Mouse (Mus musculus) kidney, embryonic 14.5 days (tissue): ENCODE measurements at regions not wholly inside any gene's neighbourhood (a gene's known extent, or its start where the extent isn't known, plus 50 kb on each side); places are given as distances from the start of the nearest gene placed in this dataset.
A peak's percentile ranks its signal among the peaks of the same experiment; 100 is the strongest.

ENCODE experiments used
- ATAC-seq: fragments of 200-750 bp; cut with Nextera tagmentation; 2 replicates; pipeline ENCODE4 v1.8.0; 2017; ENCODE audit warnings: moderate number of reproducible peaks, mild to moderate bottlenecking, moderate TSS enrichment, moderate library complexity; ENCODE audit not compliant: low FRiP score, low TSS enrichment
- H3K27ac ChIP-seq: fragments of 300-500 bp; sonication (generic); 2 replicates; pipeline ENCODE4 v1.5.1; 2014; ENCODE audit warnings: low read depth, mild to moderate bottlenecking, low read length, moderate library complexity, mixed read lengths
- H3K27me3 ChIP-seq: fragments of 300-500 bp; sonication (generic); 2 replicates; pipeline ENCODE4 v1.6.1; 2014; ENCODE audit warnings: mild to moderate bottlenecking, low read length; ENCODE audit not compliant: control insufficient read depth, insufficient read depth
- H3K36me3 ChIP-seq: fragments of 300-500 bp; sonication (generic); 2 replicates; pipeline ENCODE4 v1.6.1; 2014; ENCODE audit warnings: low read length, mixed read lengths; ENCODE audit not compliant: control insufficient read depth, insufficient read depth
- H3K4me1 ChIP-seq: fragments of 300-500 bp; sonication (generic); 2 replicates; pipeline ENCODE4 v1.6.1; 2014; ENCODE audit warnings: low read length, mixed read lengths; ENCODE audit not compliant: control insufficient read depth, insufficient read depth
- H3K4me2 ChIP-seq: fragments of 300-500 bp; sonication (generic); replicated peaks from 2 replicates; pipeline ENCODE4 v1.6.1; 2014; ENCODE audit warnings: low read depth, mild to moderate bottlenecking, low read length
- H3K4me3 ChIP-seq: fragments of 300-500 bp; sonication (generic); 2 replicates; pipeline ENCODE4 v1.5.1; 2014; ENCODE audit warnings: mild to moderate bottlenecking, low read length
- H3K9ac ChIP-seq: fragments of 300-500 bp; sonication (generic); 2 replicates; pipeline ENCODE4 v1.6.1; 2014; ENCODE audit warnings: low read depth, mild to moderate bottlenecking, low read length, moderate library complexity
- H3K9me3 ChIP-seq: fragments of 300-500 bp; sonication (generic); 2 replicates; pipeline ENCODE4 v1.6.1; 2016; ENCODE audit warnings: low read length; ENCODE audit not compliant: control insufficient read depth
- WGBS: fragments of 180-500 bp; shearing (Covaris S2); extraction: QIAGEN DNeasy Blood & Tissue Kit; methylation state at CpG from one replicate; pipeline ENCODE4 v1.1.7; 2014; 5-methylcytosine and 5-hydroxymethylcytosine counted together

- no peaks in the 10 kb centered on the region for H3K9me3 ChIP-seq
- H3K27ac ChIP-seq: no peak overlapping the region
- 23% methylated on average over 3 of the region's 3 CpGs for WGBS
- peak; percentile 95 for ATAC-seq
- no peak overlapping the region for H3K4me3 ChIP-seq
- H3K27me3 ChIP-seq: no peaks in the 10 kb centered on the region
- H3K4me1 ChIP-seq: no peaks in the 10 kb centered on the region
- H3K4me2 ChIP-seq: no peak overlapping the region
- H3K9ac ChIP-seq: no peak overlapping the region
- no peaks in the 10 kb centered on the region for H3K36me3 ChIP-seq
Measured at GRCm38 (mm10) chr2:178911646-178912045, 481.3 kb downstream of the Cdh26 start.

GRCm38 (mm10) chr2:178916316-178917033 is 486.1 kb downstream of the Cdh26 start:
- H3K4me1 ChIP-seq: no peaks in the 10 kb centered on the region
- H3K9ac ChIP-seq: no peak overlapping the region
- H3K27me3 ChIP-seq: no peaks in the 10 kb centered on the region
- no peak overlapping the region for H3K4me2 ChIP-seq
- H3K36me3 ChIP-seq: no peaks in the 10 kb centered on the region
- no peak overlapping the region for H3K4me3 ChIP-seq
- H3K27ac ChIP-seq: no peak overlapping the region
- 81% methylated on average over 6 of the region's 6 CpGs for whole genome bisulfite sequencing
- ATAC-seq: no peak
- H3K9me3 ChIP-seq: no peaks in the 10 kb centered on the region

- no peak overlapping the region for H3K4me2 ChIP-seq
- H3K4me3 ChIP-seq: no peak overlapping the region
- WGBS: 80% methylated on average over 4 of the region's 4 CpGs
- H3K9ac ChIP-seq: no peak overlapping the region
- no peak overlapping the region for H3K27ac ChIP-seq
- no peak for ATAC-seq
- peaks cover 10% of the 10 kb centered on the region; the same call in 1 of the 2 replicates for H3K4me1 ChIP-seq
- H3K27me3 ChIP-seq: no peaks in the 10 kb centered on the region
- no peaks in the 10 kb centered on the region for H3K36me3 ChIP-seq
- no peaks in the 10 kb centered on the region for H3K9me3 ChIP-seq
Measured at GRCm38 (mm10) chr2:178924456-178925115, 494.3 kb downstream of the Cdh26 start.

GRCm38 (mm10) chr2:178927038-178927660 is 496.8 kb downstream of the Cdh26 start:
- WGBS: 59% methylated on average over 13 of the region's 13 CpGs
- peaks cover 10% of the 10 kb centered on the region; the same call in 1 of the 2 replicates for H3K4me1 ChIP-seq
- H3K9ac ChIP-seq: no peak overlapping the region
- H3K4me3 ChIP-seq: no peak overlapping the region
- peak overlapping the region; percentile 52; the same call in 1 of the 2 replicates for H3K27ac ChIP-seq
- H3K4me2 ChIP-seq: no peak overlapping the region
- no peaks in the 10 kb centered on the region for H3K27me3 ChIP-seq
- H3K36me3 ChIP-seq: no peaks in the 10 kb centered on the region
- H3K9me3 ChIP-seq: no peaks in the 10 kb centered on the region
- peak; percentile 67; the same call in 1 of the 2 replicates for ATAC-seq

GRCm38 (mm10) chr2:178929033-178929432 is 498.7 kb downstream of the Cdh26 start:
- no peaks in the 10 kb centered on the region for H3K9me3 ChIP-seq
- 47% methylated on average over 6 of the region's 6 CpGs for WGBS
- no peak overlapping the region for H3K9ac ChIP-seq
- no peak overlapping the region for H3K27ac ChIP-seq
- H3K36me3 ChIP-seq: no peaks in the 10 kb centered on the region
- H3K4me2 ChIP-seq: no peak overlapping the region
- H3K4me3 ChIP-seq: no peak overlapping the region
- H3K27me3 ChIP-seq: no peaks in the 10 kb centered on the region
- no peak for ATAC-seq
- H3K4me1 ChIP-seq: peaks cover 10% of the 10 kb centered on the region; the same call in 1 of the 2 replicates

- no peak overlapping the region for H3K27ac ChIP-seq
- WGBS: 70% methylated on average over 2 of the region's 2 CpGs
- H3K27me3 ChIP-seq: no peaks in the 10 kb centered on the region
- peaks cover 10% of the 10 kb centered on the region; the same call in 1 of the 2 replicates for H3K4me1 ChIP-seq
- no peaks in the 10 kb centered on the region for H3K9me3 ChIP-seq
- no peak overlapping the region for H3K4me3 ChIP-seq
- no peak overlapping the region for H3K4me2 ChIP-seq
- no peak overlapping the region for H3K9ac ChIP-seq
- H3K36me3 ChIP-seq: no peaks in the 10 kb centered on the region
- no peak; the same call in 1 of the 2 replicates for ATAC-seq
Measured at GRCm38 (mm10) chr2:178930125-178930524, 499.8 kb downstream of the Cdh26 start.

GRCm38 (mm10) chr2:178948471-178948870 is 493.8 kb upstream of the Cdh4 start:
- Histone ChIP-seq H3K4me3 (no peak overlapping the region), H3K36me3 (no peaks in the 10 kb centered on the region), H3K27me3 (no peaks in the 10 kb centered on the region), H3K27ac (no peak overlapping the region), H3K9ac (no peak overlapping the region), H3K4me2 (no peak overlapping the region), H3K4me1 (no peaks in the 10 kb centered on the region), H3K9me3 (no peaks in the 10 kb centered on the region)
- 76% methylated on average over 6 of the region's 6 CpGs for WGBS
- ATAC-seq: no peak

GRCm38 (mm10) chr2:178949103-178949502 is 493.1 kb upstream of the Cdh4 start:
- no peak overlapping the region for H3K4me2 ChIP-seq
- ATAC-seq: no peak
- WGBS: 8% methylated on average over 4 of the region's 4 CpGs

GRCm38 (mm10) chr2:178950304-178950703 is 491.9 kb upstream of the Cdh4 start:
- no peaks in the 10 kb centered on the region for H3K4me1 ChIP-seq
- H3K4me2 ChIP-seq: no peak overlapping the region
- H3K27ac ChIP-seq: no peak overlapping the region
- no peak overlapping the region for H3K4me3 ChIP-seq
- 50% methylated on average over 1 of the region's 1 CpGs for WGBS
- no peaks in the 10 kb centered on the region for H3K9me3 ChIP-seq
- H3K27me3 ChIP-seq: no peaks in the 10 kb centered on the region
- no peaks in the 10 kb centered on the region for H3K36me3 ChIP-seq
- H3K9ac ChIP-seq: no peak overlapping the region
- no peak for ATAC-seq

More at GRCm38 (mm10) chr2:178949103-178949502, 493.1 kb upstream of the Cdh4 start:
- Histone ChIP-seq H3K9ac (no peak overlapping the region), H3K9me3 (no peaks in the 10 kb centered on the region), H3K27ac (no peak overlapping the region), H3K4me1 (no peaks in the 10 kb centered on the region), H3K36me3 (no peaks in the 10 kb centered on the region), H3K4me3 (no peak overlapping the region), H3K27me3 (no peaks in the 10 kb centered on the region)
